Mouse (Mus musculus): ENCODE measurements around the gene Anapc15. TPM values are rescaled to one million over a fixed set of nuclear protein-coding genes. Genes with fewer than 3 reads are reported as not detected.
"Not testable (repeated sequence)": the region's sequence is repeated elsewhere in the genome, so short reads cannot be mapped to it uniquely, and the experiment has no call there.

Anapc15 gene
- polyA plus RNA-seq, 1 experiment: 69.4 TPM

GRCm38 (mm10) chr7:101938348-101938747 is 74.8 kb downstream of the Anapc15 start:
- no peak for DNase-seq (ENCODE audit: extremely low spot score in 1 of 2, low spot score in 1 of 2)

GRCm38 (mm10) chr7:101939758-101940157 is 76.2 kb downstream of the Anapc15 start:
- DNase-seq (ENCODE audit: extremely low spot score in 1 of 2, low spot score in 1 of 2): no peak

GRCm38 (mm10) chr7:101949008-101949407 is 85.5 kb downstream of the Anapc15 start:
- not testable (repeated sequence) for DNase-seq (ENCODE audit: extremely low spot score in 1 of 2, low spot score in 1 of 2)

Other genes with a start within 250 kb of the Anapc15 start
- 36.3 and 45.7 TPM in 2 replicates for gene Clpb, start 200.1 kb upstream of the Anapc15 start, polyA plus RNA-seq (2012; rRNA removed)
- gene Phox2a, start 45.4 kb upstream of the Anapc15 start, polyA plus RNA-seq (2012; rRNA removed): not detected in 2 replicates
- gene Inppl1, start 25.5 kb upstream of the Anapc15 start, polyA plus RNA-seq (2012; rRNA removed): 34.3 and 38.8 TPM in 2 replicates
- 1.2 and 2.3 TPM in 2 replicates for gene Folr2, start 6.5 kb upstream of the Anapc15 start, polyA plus RNA-seq (2012; rRNA removed)
- 1.1 and 2.1 TPM in 2 replicates for gene Folr1, start 7.1 kb downstream of the Anapc15 start, polyA plus RNA-seq (2012; rRNA removed)
- gene Lamtor1, start 42.2 kb downstream of the Anapc15 start, polyA plus RNA-seq (2012; rRNA removed): 186 and 205 TPM in 2 replicates
- 0.27 and 0.28 TPM in 2 replicates for gene Tomt, start 42.6 kb downstream of the Anapc15 start, polyA plus RNA-seq (2012; rRNA removed)
- 12.3 and 12.8 TPM in 2 replicates for gene Lrrc51, start 70.2 kb downstream of the Anapc15 start, polyA plus RNA-seq (2012; rRNA removed)
- gene Numa1, start 70.4 kb downstream of the Anapc15 start, polyA plus RNA-seq (2012; rRNA removed): 65.6 and 68.8 TPM in 2 replicates
- 14.1 and 14.4 TPM in 2 replicates for gene Il18bp, start 155.0 kb downstream of the Anapc15 start, polyA plus RNA-seq (2012; rRNA removed)
- 56.4 and 67.1 TPM in 2 replicates for gene Rnf121, start 201.8 kb downstream of the Anapc15 start, polyA plus RNA-seq (2012; rRNA removed)
- gene Xndc1, start 201.8 kb downstream of the Anapc15 start, polyA plus RNA-seq (2012; rRNA removed): 36.2 and 42.7 TPM in 2 replicates
- gene Xntrpc, start 202.0 kb downstream of the Anapc15 start, polyA plus RNA-seq (2012; rRNA removed): 3.9 and 4.3 TPM in 2 replicates
- 1.8 and 2.0 TPM in 2 replicates for gene Trpc2, start 219.4 kb downstream of the Anapc15 start, polyA plus RNA-seq (2012; rRNA removed)
- 0.12 and 0.13 TPM in 2 replicates for gene Art1, start 238.0 kb downstream of the Anapc15 start, polyA plus RNA-seq (2012; rRNA removed)
- 0.34 and 0.50 TPM in 2 replicates for gene Art5, start 245.8 kb downstream of the Anapc15 start, polyA plus RNA-seq (2012; rRNA removed)

Data from frontal cortex, adult 2 months (tissue).